Mouse (Mus musculus) lung, postnatal 0 days (tissue): ENCODE measurements at regions not wholly inside any gene's neighbourhood (a gene's known extent, or its start where the extent isn't known, plus 50 kb on each side); places are given as distances from the start of the nearest gene placed in this dataset.

Experiments
- ATAC-seq: fragments of 200-750 bp; cut with Nextera tagmentation; 2 replicates; pipeline ENCODE4 v1.8.0; 2017; ENCODE audit warnings: moderate library complexity
- DNase-seq: peaks from one replicate; pipeline ENCODE4 v3.0.0-alpha.2; 2016; ENCODE audit warnings: low spot score
- H3K27ac ChIP-seq: fragments of 300-500 bp; sonication (generic); 2 replicates; pipeline ENCODE4 v1.5.1; 2014; ENCODE audit warnings: antibody characterized with exemption, mild to moderate bottlenecking, low read length, mixed read lengths
- H3K27me3 ChIP-seq: fragments of 300-500 bp; sonication (generic); replicated peaks from 2 replicates; pipeline ENCODE4 v1.6.1; 2014; ENCODE audit warnings: low read length, mixed read lengths; ENCODE audit not compliant: insufficient read depth
- H3K36me3 ChIP-seq: fragments of 300-500 bp; sonication (generic); 2 replicates; pipeline ENCODE4 v1.6.1; 2014; ENCODE audit warnings: low read length, mixed read lengths; ENCODE audit not compliant: insufficient read depth
- H3K4me1 ChIP-seq: fragments of 300-500 bp; sonication (generic); 2 replicates; pipeline ENCODE4 v1.6.1; 2014; ENCODE audit warnings: antibody characterized with exemption, low read depth, low read length, mixed read lengths; ENCODE audit not compliant: insufficient read depth
- H3K4me2 ChIP-seq: fragments of 300-500 bp; sonication (generic); replicated peaks from 2 replicates; pipeline ENCODE4 v1.6.1; 2014; ENCODE audit warnings: low read depth, mild to moderate bottlenecking, low read length, moderate library complexity, mixed read lengths
- H3K4me3 ChIP-seq: fragments of 300-500 bp; sonication (generic); 2 replicates; pipeline ENCODE4 v1.5.1; 2014; ENCODE audit warnings: low read depth, low read length
- H3K9ac ChIP-seq: fragments of 300-500 bp; sonication (generic); replicated peaks from 2 replicates; pipeline ENCODE4 v1.6.1; 2014; ENCODE audit warnings: low read depth, mild to moderate bottlenecking
- H3K9me3 ChIP-seq: fragments of 300-500 bp; sonication (generic); 2 replicates; pipeline ENCODE4 v1.6.1; 2016; ENCODE audit warnings: low read length, mixed read lengths
- CTCF ChIP-seq: IDR thresholded peaks from 2 replicates; pipeline ENCODE4 v1.5.1; 2016; ENCODE audit warnings: antibody characterized with exemption, mild to moderate bottlenecking
- EP300 ChIP-seq: IDR thresholded peaks from 2 replicates; pipeline ENCODE4 v1.6.1; 2016; ENCODE audit warnings: antibody characterized with exemption, mild to moderate bottlenecking, control low read depth
- WGBS: fragments of 180-500 bp; shearing (Covaris S2); extraction: QIAGEN DNeasy Blood & Tissue Kit; methylation state at CpG from one replicate; pipeline ENCODE4 v1.1.7; 2014; 5-methylcytosine and 5-hydroxymethylcytosine counted together

- Histone ChIP-seq H3K27me3 (no peaks in the 10 kb centered on the region), H3K9me3 (no peaks in the 10 kb centered on the region), H3K36me3 (no peaks in the 10 kb centered on the region), H3K9ac (no peak overlapping the region), H3K4me2 (no peak overlapping the region), H3K27ac (no peak overlapping the region), H3K4me1 (no peaks in the 10 kb centered on the region), H3K4me3 (no peak overlapping the region)
- 69% methylated on average over 1 of the region's 1 CpGs for WGBS
- ATAC-seq (no peak), DNase-seq (no peak)
- TF ChIP-seq EP300 (no peak), CTCF (no peak)
Measured at GRCm38 (mm10) chr12:36748345-36748744, 360.0 kb upstream of the Meox2 start.

- H3K27me3 ChIP-seq: no peaks in the 10 kb centered on the region
- DNase-seq: no peak
- H3K4me1 ChIP-seq: no peaks in the 10 kb centered on the region
- no peaks in the 10 kb centered on the region for H3K9me3 ChIP-seq
- no peak for ATAC-seq
- H3K36me3 ChIP-seq: no peaks in the 10 kb centered on the region
- H3K27ac ChIP-seq: no peak overlapping the region
- H3K4me2 ChIP-seq: no peak overlapping the region
- H3K4me3 ChIP-seq: no peak overlapping the region
- no peak overlapping the region for H3K9ac ChIP-seq
- 60% methylated on average over 4 of the region's 4 CpGs for WGBS
- TF ChIP-seq CTCF: no peak
- no peak for TF ChIP-seq EP300
Measured at GRCm38 (mm10) chr12:36765315-36766058, 342.9 kb upstream of the Meox2 start.

GRCm38 (mm10) chr12:36766167-36766566 lies 342.2 kb upstream of the Meox2 start:
- no peak overlapping the region for H3K9ac ChIP-seq
- 9% methylated on average over 1 of the region's 1 CpGs for WGBS
- no peaks in the 10 kb centered on the region for H3K27me3 ChIP-seq
- H3K4me1 ChIP-seq: no peaks in the 10 kb centered on the region
- H3K27ac ChIP-seq: no peak overlapping the region
- no peak overlapping the region for H3K4me2 ChIP-seq
- peak; percentile 41 for DNase-seq
- H3K4me3 ChIP-seq: no peak overlapping the region
- TF ChIP-seq CTCF (no peak), EP300 (no peak)
- H3K36me3 ChIP-seq: no peaks in the 10 kb centered on the region
- no peak for ATAC-seq
- H3K9me3 ChIP-seq: no peaks in the 10 kb centered on the region

- H3K4me3 ChIP-seq: no peak overlapping the region
- no peak for TF ChIP-seq CTCF
- no peak for TF ChIP-seq EP300
- H3K36me3 ChIP-seq: no peaks in the 10 kb centered on the region
- no peak overlapping the region for H3K9ac ChIP-seq
- H3K27ac ChIP-seq: no peak overlapping the region
- no peaks in the 10 kb centered on the region for H3K9me3 ChIP-seq
- H3K4me2 ChIP-seq: no peak overlapping the region
- H3K4me1 ChIP-seq: no peaks in the 10 kb centered on the region
- no peak for DNase-seq
- ATAC-seq: no peak
- WGBS: 71% methylated on average over 7 of the region's 7 CpGs
- no peaks in the 10 kb centered on the region for H3K27me3 ChIP-seq
Measured at GRCm38 (mm10) chr12:36780761-36781160, 327.6 kb upstream of the Meox2 start.

- Histone ChIP-seq H3K27ac (no peak overlapping the region), H3K4me3 (no peak overlapping the region), H3K9ac (no peak overlapping the region), H3K36me3 (no peaks in the 10 kb centered on the region), H3K27me3 (no peaks in the 10 kb centered on the region), H3K4me1 (no peaks in the 10 kb centered on the region), H3K9me3 (no peaks in the 10 kb centered on the region), H3K4me2 (no peak overlapping the region)
- ATAC-seq (no peak), DNase-seq (no peak)
- TF ChIP-seq EP300 (no peak), CTCF (no peak)
- 85% methylated on average over 2 of the region's 2 CpGs for WGBS
Measured at GRCm38 (mm10) chr12:36790866-36791265, 317.5 kb upstream of the Meox2 start.

DNA sequence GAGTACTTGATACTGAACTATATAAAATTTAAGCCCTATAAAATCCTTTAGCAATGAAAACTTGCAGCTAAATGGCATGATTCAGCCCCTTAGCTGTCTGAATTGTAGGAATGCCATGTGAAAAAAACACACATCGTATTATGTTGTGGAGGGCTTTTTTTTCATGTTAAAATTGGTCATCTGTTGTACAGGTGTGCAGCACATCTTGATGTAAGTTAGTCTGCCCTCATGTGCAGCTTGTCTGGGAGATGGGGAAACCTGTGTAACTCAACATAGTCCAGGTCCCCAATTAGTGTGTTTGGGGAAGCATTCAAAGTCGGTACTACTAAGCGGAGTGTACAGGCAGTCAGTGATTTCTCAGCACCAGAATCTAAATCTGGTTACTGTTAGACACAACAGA lies 316.9 kb upstream of the Meox2 start:
- no peaks in the 10 kb centered on the region for H3K9me3 ChIP-seq
- DNase-seq (no peak), ATAC-seq (no peak)
- H3K27ac ChIP-seq: no peak overlapping the region
- H3K4me1 ChIP-seq: no peaks in the 10 kb centered on the region
- H3K36me3 ChIP-seq: no peaks in the 10 kb centered on the region
- H3K4me3 ChIP-seq: no peak overlapping the region
- 92% methylated on average over 3 of the region's 3 CpGs for WGBS
- no peak for TF ChIP-seq EP300
- no peak for TF ChIP-seq CTCF
- H3K27me3 ChIP-seq: no peaks in the 10 kb centered on the region
- H3K4me2 ChIP-seq: no peak overlapping the region
- H3K9ac ChIP-seq: no peak overlapping the region
